Mouse (Mus musculus): ENCODE measurements around the gene Prpf40a.

Gene Prpf40a

DNA sequence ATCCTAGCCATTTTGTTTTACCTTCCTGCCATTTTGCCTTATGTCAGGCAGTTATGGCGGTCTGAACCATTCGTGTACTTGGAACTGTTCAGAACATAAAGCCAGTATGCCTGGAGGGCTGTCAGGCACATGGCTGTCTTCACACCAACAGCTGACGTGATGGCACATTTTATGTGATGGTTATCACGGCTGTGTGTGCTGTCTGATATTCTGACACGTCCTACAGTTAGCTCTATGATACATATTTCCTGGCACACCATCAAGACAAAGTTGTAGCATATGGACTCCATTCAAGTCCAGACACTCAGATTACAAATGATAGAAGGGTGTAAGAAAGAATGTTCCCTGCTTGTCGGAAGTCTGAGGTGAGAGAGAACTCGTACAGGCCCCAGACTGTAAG is 85.0 kb downstream of the Prpf40a start:
- no peak for DNase-seq (ENCODE audit: low read depth, low spot score)

DNA sequence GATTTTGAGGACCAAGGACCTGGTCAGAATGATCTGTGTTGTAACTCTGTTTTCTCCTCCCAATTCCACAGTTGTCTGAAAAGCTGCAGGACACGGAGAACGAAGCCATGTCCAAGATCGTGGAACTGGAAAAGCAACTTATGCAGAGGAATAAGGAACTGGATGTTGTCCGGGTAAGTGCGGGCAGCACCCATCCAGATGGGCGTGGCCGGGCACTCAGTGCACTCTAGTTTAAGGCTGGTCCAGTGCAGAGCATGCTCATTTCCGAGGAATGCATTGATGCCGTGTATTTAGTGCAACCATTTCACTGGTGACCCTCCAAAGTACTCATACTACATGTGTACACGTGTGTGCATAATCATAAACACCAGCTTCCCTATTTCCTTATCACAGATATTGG is 85.7 kb downstream of the Prpf40a start:
- DNase-seq (ENCODE audit: low read depth, low spot score): no peak

DNA sequence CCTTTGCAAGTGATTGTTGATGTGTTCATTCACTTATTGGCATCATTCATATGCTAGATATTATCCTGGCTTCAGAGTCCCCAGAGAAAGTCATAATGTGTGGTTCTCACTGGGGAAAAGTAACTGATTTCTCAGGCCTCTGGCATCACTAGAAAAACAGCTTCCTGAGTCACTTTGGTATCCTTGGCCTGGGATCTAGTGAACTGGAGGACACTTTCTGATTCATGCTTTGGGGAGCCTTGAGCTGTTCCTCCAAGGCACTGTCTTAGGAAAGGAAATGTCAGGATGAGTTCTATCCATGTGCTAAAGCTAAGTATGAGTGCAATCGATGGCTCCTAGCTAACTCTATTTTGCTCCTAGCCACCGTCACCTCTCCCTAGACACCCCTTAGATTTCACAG is 88.2 kb downstream of the Prpf40a start:
- no peak for DNase-seq (ENCODE audit: low read depth, low spot score)

DNA sequence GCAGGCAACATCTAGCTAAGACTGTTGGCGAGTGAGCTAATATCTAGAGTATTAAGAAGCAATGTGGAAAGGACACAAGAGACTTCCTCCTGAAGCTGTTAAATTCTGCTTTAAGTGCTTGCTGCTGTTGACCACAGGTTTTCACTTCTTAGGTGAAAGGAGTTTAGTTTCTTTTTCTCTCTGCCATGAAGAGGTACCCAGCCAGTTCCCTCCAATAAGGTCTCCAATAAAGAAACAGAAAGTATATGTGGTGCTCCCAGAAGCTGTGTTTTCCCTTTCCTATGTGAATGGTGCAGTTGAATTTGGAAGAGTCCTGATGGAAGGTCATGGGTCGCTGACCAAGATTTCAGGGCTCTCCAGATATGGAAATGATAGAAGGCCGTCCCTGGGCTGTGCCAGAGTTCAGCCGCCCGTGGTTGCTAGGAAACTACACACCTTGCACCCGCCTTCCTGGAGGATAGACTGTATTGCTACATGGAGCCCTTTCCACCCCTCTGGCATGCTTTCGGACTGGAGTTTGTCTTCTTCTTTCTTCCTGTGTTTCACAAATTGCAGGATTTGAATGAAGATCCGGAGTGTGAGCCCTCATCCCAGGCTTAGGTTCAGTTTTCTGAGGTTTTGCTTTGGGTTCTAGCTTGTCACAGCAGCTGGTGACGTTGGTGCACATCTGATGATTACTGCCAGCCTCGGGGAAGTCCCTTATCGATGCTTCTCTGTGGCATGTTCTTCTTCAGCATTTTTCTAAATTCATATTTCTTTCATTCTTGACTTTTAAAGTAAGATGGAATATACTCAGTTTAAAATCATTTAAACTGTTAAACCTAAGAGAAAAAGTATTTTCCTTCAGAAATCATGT is 89.0 kb downstream of the Prpf40a start:
- DNase-seq (ENCODE audit: low read depth, low spot score): no peak

DNA sequence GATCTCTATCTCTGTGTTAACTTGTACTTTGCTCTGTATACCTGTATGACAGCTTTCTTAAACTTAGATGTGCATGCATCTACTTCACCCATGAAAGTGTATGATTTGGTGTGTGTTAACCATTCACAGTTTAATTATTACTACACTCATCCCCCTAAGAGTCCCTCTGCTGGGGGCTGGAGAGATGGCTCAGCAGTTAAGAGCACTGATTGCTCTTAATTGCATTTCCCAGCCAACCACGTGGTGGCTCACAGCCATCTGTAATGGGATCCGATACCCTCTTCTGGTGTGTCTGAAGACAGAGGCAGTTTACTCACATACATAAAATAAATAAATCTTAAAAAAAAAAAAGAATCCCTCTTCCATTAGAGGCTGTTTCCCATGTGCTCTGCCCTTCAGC is 91.0 kb downstream of the Prpf40a start:
- no peak for DNase-seq (ENCODE audit: low read depth, low spot score)

DNA sequence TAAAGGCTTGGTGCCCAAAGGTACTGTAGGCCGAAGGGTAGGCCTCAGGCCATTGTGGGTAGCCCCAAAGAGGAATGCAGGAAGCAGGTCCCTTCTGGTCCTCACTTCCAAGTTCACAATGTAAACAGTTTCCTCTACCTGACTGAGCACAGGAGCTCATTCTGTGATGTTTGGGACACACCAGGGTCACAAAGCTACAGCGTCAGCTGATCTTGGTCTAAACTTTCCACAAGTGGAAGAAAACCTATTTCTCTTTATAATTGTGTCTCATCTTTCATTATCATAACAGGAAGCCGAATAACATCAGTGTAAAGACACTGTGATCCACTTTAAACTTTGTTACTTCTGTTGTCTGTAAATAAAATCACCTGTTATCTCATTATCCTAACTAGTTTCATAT is 95.6 kb downstream of the Prpf40a start:
- no peak for DNase-seq (ENCODE audit: low read depth, low spot score)

DNA sequence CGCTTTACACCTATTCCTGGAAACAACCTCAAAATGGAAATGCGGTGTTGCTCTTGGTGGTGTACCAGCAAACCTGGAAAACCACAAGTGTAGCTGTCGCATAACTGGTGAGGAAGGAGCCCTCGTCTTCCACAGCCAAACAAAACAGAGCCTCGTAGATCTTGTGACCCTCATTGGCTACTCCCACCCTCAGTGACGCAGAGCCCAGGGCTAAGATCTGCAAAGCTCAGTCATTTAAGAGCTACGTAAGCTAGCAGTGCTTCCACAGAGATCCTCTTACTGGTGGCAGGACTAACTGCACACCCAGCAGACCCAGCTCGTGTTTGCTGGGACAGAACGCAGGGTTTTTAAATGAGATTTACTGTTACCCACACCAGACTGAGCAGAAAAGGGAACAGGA is 96.1 kb downstream of the Prpf40a start:
- no peak for DNase-seq (ENCODE audit: low read depth, low spot score)

DNA sequence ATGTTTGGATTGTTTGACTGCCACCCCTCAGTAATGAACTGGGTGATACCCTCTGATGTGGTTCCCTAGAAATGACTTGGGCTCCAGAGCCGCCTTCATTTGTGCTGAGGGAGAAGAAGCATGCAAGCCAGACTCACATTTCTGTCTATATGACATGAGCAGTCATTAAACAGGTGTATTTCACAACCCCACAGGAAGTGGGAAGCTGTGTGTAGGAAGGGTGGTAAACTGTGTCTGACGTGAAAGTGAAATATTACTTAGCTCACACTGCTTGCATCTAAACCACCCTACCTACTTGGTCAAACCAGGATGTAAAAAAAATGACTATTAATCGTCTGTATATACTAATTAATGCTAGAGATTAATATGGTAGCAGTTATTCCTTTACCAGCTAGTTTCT is 102.3 kb downstream of the Prpf40a start:
- no peak for DNase-seq (ENCODE audit: low read depth, low spot score)

DNA sequence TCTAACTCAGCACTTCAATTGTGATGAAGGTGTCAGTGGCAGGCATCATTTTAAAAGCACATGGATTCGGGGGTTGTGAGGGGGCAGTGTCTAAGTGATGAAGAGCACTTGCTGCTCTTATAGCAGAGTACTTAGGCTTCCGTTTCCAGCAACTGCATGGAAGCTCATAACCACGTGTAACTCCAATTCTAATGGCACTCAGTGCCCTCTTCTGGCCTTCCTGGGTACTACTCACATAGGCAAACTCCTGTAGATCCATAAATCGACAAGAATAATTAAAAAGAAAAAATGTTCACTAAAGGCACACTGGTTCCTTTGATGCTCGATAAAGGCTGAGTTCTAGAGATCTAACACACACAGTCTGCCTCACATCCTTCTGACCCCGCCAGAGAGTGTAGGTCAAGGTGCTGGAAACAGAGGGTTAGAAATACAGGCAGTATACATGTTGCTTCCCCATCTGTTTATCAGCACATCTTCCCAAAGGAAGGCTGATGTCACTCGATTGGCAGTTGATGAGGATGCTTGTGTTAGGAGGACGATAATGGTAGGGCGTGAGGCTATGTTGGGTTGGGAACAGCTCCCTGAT is 105.4 kb downstream of the Prpf40a start:
- DNase-seq (ENCODE audit: low read depth, low spot score): peak; percentile 23
